In genomic region chr1:23670514-23670913, GRCm38 (mm10) we compare ENCODE assay signal across 24 mouse cellular contexts.
DNase-seq lines count a peak whose midpoint lies in the region; ATAC-seq lines count a peak whose summit lies in the region.
"Had no signal": no experiment of that assay in that cellular context is flagged by ENCODE, and none has a peak within 500 bp of the region (broad histone marks: within the 10 kb centered on the region; RNA-seq: fewer than 3 reads in every experiment).

No protein-coding gene starts in this region.

- no peaks in the 10 kb centered on the region for H3K9me3 ChIP-seq in forebrain, embryonic 13.5 days (replicated peaks)
- H3K9me3 ChIP-seq in forebrain, embryonic 11.5 days (ENCODE audit: control insufficient read depth, low read length): no peaks in the 10 kb centered on the region
- H3K9me3 ChIP-seq in hindbrain, embryonic 13.5 days: no peaks in the 10 kb centered on the region
- no peaks in the 10 kb centered on the region for H3K9me3 ChIP-seq in hindbrain, embryonic 11.5 days (ENCODE audit: control insufficient read depth, low read length)
- H3K9me3 ChIP-seq in limb, embryonic 11.5 days (ENCODE audit: control insufficient read depth, low read length): no peaks in the 10 kb centered on the region
- no peaks in the 10 kb centered on the region for H3K9me3 ChIP-seq in limb, embryonic 10.5 days (replicated peaks)
- H3K9me3 ChIP-seq in forebrain, embryonic 16.5 days (ENCODE audit: control insufficient read depth, low read length): no peaks in the 10 kb centered on the region
- H3K9me3 ChIP-seq: embryonic facial prominence, embryonic 10.5 days; embryonic facial prominence, embryonic 15.5 days; limb, embryonic 13.5 days; lung, embryonic 15.5 days; midbrain, embryonic 10.5 days had no signal

- 70% methylated on average over 4 of the region's 4 CpGs for WGBS in forebrain, embryonic 13.5 days
- WGBS in forebrain, embryonic 11.5 days: 77% methylated on average over 4 of the region's 4 CpGs
- WGBS in hindbrain, embryonic 13.5 days: 50% methylated on average over 4 of the region's 4 CpGs
- 68% methylated on average over 4 of the region's 4 CpGs for WGBS in hindbrain, embryonic 11.5 days
- 84% methylated on average over 4 of the region's 4 CpGs for WGBS in limb, embryonic 11.5 days
- WGBS in limb, embryonic 10.5 days: 91% methylated on average over 4 of the region's 4 CpGs
- 55% methylated on average over 4 of the region's 4 CpGs for WGBS in forebrain, embryonic 16.5 days

- no peaks in the 10 kb centered on the region for H3K36me3 ChIP-seq in forebrain, embryonic 13.5 days (ENCODE audit: poor library complexity, severe bottlenecking)
- no peaks in the 10 kb centered on the region for H3K36me3 ChIP-seq in forebrain, embryonic 11.5 days (ENCODE audit: control insufficient read depth, insufficient read depth, low read length)
- H3K36me3 ChIP-seq in hindbrain, embryonic 13.5 days: no peaks in the 10 kb centered on the region
- no peaks in the 10 kb centered on the region for H3K36me3 ChIP-seq in hindbrain, embryonic 11.5 days (ENCODE audit: control insufficient read depth, insufficient read depth, low read length)
- no peaks in the 10 kb centered on the region for H3K36me3 ChIP-seq in limb, embryonic 11.5 days (ENCODE audit: control insufficient read depth, insufficient read depth, low read length)
- no peaks in the 10 kb centered on the region for H3K36me3 ChIP-seq in limb, embryonic 10.5 days
- no peaks in the 10 kb centered on the region for H3K36me3 ChIP-seq in forebrain, embryonic 16.5 days (ENCODE audit: control insufficient read depth, insufficient read depth)
- H3K36me3 ChIP-seq: embryonic facial prominence, embryonic 10.5 days; embryonic facial prominence, embryonic 15.5 days; limb, embryonic 13.5 days; lung, embryonic 15.5 days; midbrain, embryonic 10.5 days had no signal

- no peaks in the 10 kb centered on the region for H3K27me3 ChIP-seq in forebrain, embryonic 13.5 days
- H3K27me3 ChIP-seq in forebrain, embryonic 11.5 days (ENCODE audit: control insufficient read depth, insufficient read depth, low read length): no peaks in the 10 kb centered on the region
- no peaks in the 10 kb centered on the region for H3K27me3 ChIP-seq in hindbrain, embryonic 13.5 days
- H3K27me3 ChIP-seq in hindbrain, embryonic 11.5 days (ENCODE audit: control insufficient read depth, insufficient read depth, low read length): no peaks in the 10 kb centered on the region
- no peaks in the 10 kb centered on the region for H3K27me3 ChIP-seq in limb, embryonic 11.5 days (ENCODE audit: control insufficient read depth, insufficient read depth, low read length)
- no peaks in the 10 kb centered on the region for H3K27me3 ChIP-seq in limb, embryonic 10.5 days (ENCODE audit: low read depth, poor library complexity, severe bottlenecking)
- no peaks in the 10 kb centered on the region for H3K27me3 ChIP-seq in forebrain, embryonic 16.5 days (replicated peaks; ENCODE audit: control insufficient read depth, insufficient read depth, low read length)
- H3K27me3 ChIP-seq: embryonic facial prominence, embryonic 15.5 days; limb, embryonic 13.5 days; lung, embryonic 15.5 days had no signal

- H3K27ac ChIP-seq in forebrain, embryonic 13.5 days: no peak overlapping the region
- no peak overlapping the region for H3K27ac ChIP-seq in forebrain, embryonic 11.5 days (ENCODE audit: low read depth, low read length)
- H3K27ac ChIP-seq in hindbrain, embryonic 13.5 days: peak overlapping the region; percentile 32; the same call in 1 of the 2 replicates
- H3K27ac ChIP-seq in hindbrain, embryonic 11.5 days (ENCODE audit: low read depth, low read length): no peak overlapping the region
- no peak overlapping the region for H3K27ac ChIP-seq in limb, embryonic 11.5 days (replicated peaks; ENCODE audit: low read depth, low read length)
- H3K27ac ChIP-seq in limb, embryonic 10.5 days: no peak overlapping the region
- no peak overlapping the region for H3K27ac ChIP-seq in forebrain, embryonic 16.5 days (ENCODE audit: low read length)
- H3K27ac ChIP-seq: embryonic facial prominence, embryonic 10.5 days; embryonic facial prominence, embryonic 15.5 days; kidney, postnatal 0 days; limb, embryonic 13.5 days; lung, embryonic 15.5 days; midbrain, embryonic 10.5 days had no signal

- no peaks in the 10 kb centered on the region for H3K4me1 ChIP-seq in forebrain, embryonic 13.5 days
- no peaks in the 10 kb centered on the region for H3K4me1 ChIP-seq in forebrain, embryonic 11.5 days (replicated peaks; ENCODE audit: control insufficient read depth, insufficient read depth, low read length)
- H3K4me1 ChIP-seq in hindbrain, embryonic 13.5 days (replicated peaks): peaks cover 7% of the 10 kb centered on the region
- H3K4me1 ChIP-seq in hindbrain, embryonic 11.5 days (replicated peaks; ENCODE audit: control insufficient read depth, insufficient read depth, low read length): no peaks in the 10 kb centered on the region
- H3K4me1 ChIP-seq in limb, embryonic 11.5 days (ENCODE audit: control insufficient read depth, insufficient read depth, low read length): no peaks in the 10 kb centered on the region
- H3K4me1 ChIP-seq in limb, embryonic 10.5 days: no peaks in the 10 kb centered on the region
- H3K4me1 ChIP-seq in forebrain, embryonic 16.5 days (replicated peaks; ENCODE audit: control insufficient read depth, insufficient read depth, low read length): no peaks in the 10 kb centered on the region
- H3K4me1 ChIP-seq: embryonic facial prominence, embryonic 10.5 days; embryonic facial prominence, embryonic 15.5 days; limb, embryonic 13.5 days; lung, embryonic 15.5 days; midbrain, embryonic 10.5 days had no signal

- H3K9ac ChIP-seq in forebrain, embryonic 13.5 days: no peak overlapping the region
- H3K9ac ChIP-seq in forebrain, embryonic 11.5 days (ENCODE audit: low read length): no peak overlapping the region
- H3K9ac ChIP-seq in hindbrain, embryonic 13.5 days: no peak overlapping the region
- H3K9ac ChIP-seq in hindbrain, embryonic 11.5 days (ENCODE audit: low read depth, low read length): no peak overlapping the region
- H3K9ac ChIP-seq in limb, embryonic 11.5 days (ENCODE audit: low read length): no peak overlapping the region
- H3K9ac ChIP-seq in forebrain, embryonic 16.5 days (replicated peaks; ENCODE audit: low read depth, low read length): no peak overlapping the region
- H3K9ac ChIP-seq: embryonic facial prominence, embryonic 15.5 days; limb, embryonic 13.5 days; lung, embryonic 15.5 days had no signal

- DNase-seq in forebrain, embryonic 11.5 days (ENCODE audit: low spot score): no peak
- no peak for DNase-seq in hindbrain, embryonic 11.5 days (ENCODE audit: low spot score)
- DNase-seq in limb, embryonic 11.5 days (ENCODE audit: low spot score): peak; percentile 2
- no peak for DNase-seq in limb, embryonic 10.5 days (ENCODE audit: low spot score)
- DNase-seq in urinary bladder, postnatal 4 days (ENCODE audit: low spot score in 2 of 2): no peak
- DNase-seq: adrenal gland, postnatal 14 days; cerebellum, adult 2 months; cerebellum, postnatal 25 days; heart, postnatal 14 days; kidney, adult 8-10 months; kidney, postnatal 4 days; right cerebral cortex, postnatal 14 days; thymus, postnatal 4 days had no signal

- ATAC-seq in forebrain, embryonic 13.5 days: peak; percentile 33; the same call in 1 of the 2 replicates
- ATAC-seq in forebrain, embryonic 11.5 days (replicated peaks; ENCODE audit: low FRiP score): no peak
- peak; percentile 65; the same call in 1 of the 2 replicates for ATAC-seq in hindbrain, embryonic 13.5 days (ENCODE audit: low FRiP score)
- no peak for ATAC-seq in hindbrain, embryonic 11.5 days (ENCODE audit: low FRiP score)
- ATAC-seq in limb, embryonic 11.5 days (ENCODE audit: insufficient number of reproducible peaks, low FRiP score, low TSS enrichment, low read depth): no peak
- peak; percentile 66 for ATAC-seq in forebrain, embryonic 16.5 days
- ATAC-seq: intestine, embryonic 16.5 days had no signal

- no peak overlapping the region for H3K4me2 ChIP-seq in forebrain, embryonic 13.5 days
- H3K4me2 ChIP-seq in forebrain, embryonic 11.5 days (ENCODE audit: low read depth, low read length, severe bottlenecking): no peak overlapping the region
- no peak overlapping the region for H3K4me2 ChIP-seq in hindbrain, embryonic 13.5 days
- no peak overlapping the region for H3K4me2 ChIP-seq in hindbrain, embryonic 11.5 days (replicated peaks; ENCODE audit: low read depth, low read length)
- H3K4me2 ChIP-seq in limb, embryonic 11.5 days (ENCODE audit: low read depth, severe bottlenecking): no peak overlapping the region
- H3K4me2 ChIP-seq in forebrain, embryonic 16.5 days (ENCODE audit: low read length): no peak overlapping the region
- H3K4me2 ChIP-seq: embryonic facial prominence, embryonic 15.5 days; limb, embryonic 13.5 days; liver, embryonic 11.5 days; lung, embryonic 15.5 days had no signal

- no peak overlapping the region for H3K4me3 ChIP-seq in forebrain, embryonic 13.5 days
- no peak overlapping the region for H3K4me3 ChIP-seq in forebrain, embryonic 11.5 days (ENCODE audit: low read depth, low read length)
- H3K4me3 ChIP-seq in hindbrain, embryonic 13.5 days: no peak overlapping the region
- no peak overlapping the region for H3K4me3 ChIP-seq in hindbrain, embryonic 11.5 days (ENCODE audit: low read depth, low read length)
- H3K4me3 ChIP-seq in limb, embryonic 11.5 days (ENCODE audit: low read depth, low read length): no peak overlapping the region
- no peak overlapping the region for H3K4me3 ChIP-seq in limb, embryonic 10.5 days
- no peak overlapping the region for H3K4me3 ChIP-seq in forebrain, embryonic 16.5 days (replicated peaks; ENCODE audit: low read length)
- H3K4me3 ChIP-seq: embryonic facial prominence, embryonic 10.5 days; embryonic facial prominence, embryonic 15.5 days; limb, embryonic 13.5 days; lung, embryonic 15.5 days; midbrain, embryonic 10.5 days had no signal

Comparison
In these comparisons a context has a peak if more than half of its experiments do, and no peak if none do; other contexts are left out.
1. ATAC-seq: peak in forebrain, embryonic 13.5 days (single experiment), hindbrain, embryonic 13.5 days (single experiment) and forebrain, embryonic 16.5 days (single experiment); none in forebrain, embryonic 11.5 days (single experiment), hindbrain, embryonic 11.5 days (single experiment) and limb, embryonic 11.5 days (single experiment).